Mouse (Mus musculus) cerebellum, adult 9-11 months (tissue): ENCODE data around the gene Rab36.

Source experiments
- DNase-seq: peaks from one replicate; pipeline ENCODE4 v3.0.0; 2022

The Rab36 gene

DNA sequence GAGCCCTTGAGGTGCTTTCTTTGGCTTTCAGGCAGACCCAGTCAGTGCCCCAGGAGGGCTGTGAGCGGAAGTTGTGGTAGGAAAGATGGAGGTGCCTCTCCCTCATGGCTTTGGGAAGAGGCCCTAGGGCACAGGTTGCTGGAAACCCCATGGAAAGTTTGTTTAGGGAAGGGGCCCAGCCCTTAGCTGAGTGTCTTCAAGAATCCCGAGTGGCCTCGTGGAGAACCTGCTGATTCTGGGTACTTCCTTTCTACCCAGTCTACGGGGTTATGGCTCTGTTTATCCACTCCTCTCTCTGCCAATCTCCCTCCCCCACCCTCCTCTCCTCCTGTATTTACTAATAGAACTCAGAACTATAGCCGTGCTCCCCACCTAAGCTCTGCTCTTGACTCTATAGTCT lies 38.8 kb downstream of the Rab36 start:
- DNase-seq = no peak

DNA sequence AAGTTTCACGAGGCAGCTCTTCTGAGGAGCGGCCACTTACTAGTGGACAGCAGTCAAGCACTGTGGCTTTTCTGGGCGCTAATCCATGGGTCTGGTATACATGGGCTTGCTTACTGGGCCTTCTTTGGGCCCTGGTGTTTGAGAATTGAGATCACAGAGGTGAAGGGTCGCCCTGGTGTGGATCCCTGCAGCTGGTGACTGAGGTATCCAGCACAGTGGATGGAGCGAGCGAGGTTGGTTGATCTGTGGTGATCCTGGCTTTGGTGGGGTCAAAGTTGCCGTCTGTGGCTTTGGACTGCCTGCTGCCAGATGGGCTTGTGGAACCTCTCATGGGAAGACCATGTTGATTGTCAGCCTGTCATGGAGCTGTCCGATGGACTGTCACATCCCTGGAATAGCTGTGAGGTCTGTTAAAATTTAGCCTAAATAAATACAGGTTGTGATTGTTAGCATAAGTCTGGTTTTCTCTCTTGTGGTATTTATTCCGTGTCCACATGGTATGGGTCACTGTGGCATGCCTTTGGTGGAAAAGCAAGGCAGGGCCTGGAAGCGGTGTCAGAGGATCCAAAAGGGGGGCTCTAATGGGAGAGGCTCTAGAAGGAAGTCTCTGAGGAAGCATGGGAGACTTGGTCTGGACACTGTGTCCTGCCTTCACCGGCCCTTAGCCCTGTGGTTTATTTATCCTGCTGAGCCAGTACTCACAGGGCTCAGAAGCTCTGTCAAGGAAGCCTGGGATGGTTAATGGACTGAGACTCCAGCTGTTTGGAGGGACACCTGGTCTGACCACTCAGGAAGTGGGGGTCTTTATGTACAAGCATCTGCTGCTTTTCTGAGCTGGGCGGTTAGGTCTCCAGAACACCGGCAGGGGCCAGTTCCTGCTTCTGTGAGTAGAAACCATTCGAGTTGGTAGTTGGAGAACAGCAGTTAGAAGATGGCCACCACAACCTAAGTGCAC lies 41.6 kb downstream of the Rab36 start:
- no peak for DNase-seq

DNA sequence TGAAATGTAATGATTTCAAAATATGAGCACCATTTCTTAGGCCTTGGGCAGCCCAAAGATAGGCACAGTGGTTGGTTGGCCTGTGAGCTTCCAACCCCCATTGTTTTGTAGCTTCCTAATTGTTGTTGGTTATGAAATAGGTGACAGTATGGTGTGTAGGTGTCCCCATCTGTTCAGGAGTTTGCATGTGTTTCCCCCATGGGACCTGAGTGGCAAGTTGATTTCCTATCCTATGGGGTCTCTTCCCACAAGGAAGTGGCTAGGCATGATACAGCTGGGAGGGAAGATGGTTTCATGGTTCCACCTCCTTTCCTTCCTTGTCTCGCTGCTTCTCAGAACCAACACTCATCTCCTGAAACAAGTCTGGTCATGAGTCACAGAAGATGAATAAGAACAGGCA lies 48.5 kb downstream of the Rab36 start:
- DNase-seq = no peak

DNA sequence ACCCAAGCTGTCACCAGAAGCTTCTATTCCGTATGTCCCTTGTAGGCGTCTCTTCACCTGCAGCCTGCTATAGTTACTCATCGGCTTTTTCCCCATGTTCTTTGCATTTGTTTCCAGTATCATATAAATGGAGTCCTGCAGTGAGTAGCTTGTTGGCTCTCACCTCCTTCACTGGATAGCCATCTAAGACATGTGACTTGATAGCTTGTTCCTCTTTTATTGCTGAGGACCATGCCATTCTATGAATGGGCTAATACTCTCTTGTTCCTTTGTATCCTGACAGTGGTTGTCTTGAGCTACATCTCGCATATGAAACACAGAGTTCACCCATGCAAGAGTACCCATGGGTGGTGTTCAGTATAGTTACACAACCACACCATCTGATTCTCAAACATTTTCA lies 51.6 kb downstream of the Rab36 start:
- no peak for DNase-seq

DNA sequence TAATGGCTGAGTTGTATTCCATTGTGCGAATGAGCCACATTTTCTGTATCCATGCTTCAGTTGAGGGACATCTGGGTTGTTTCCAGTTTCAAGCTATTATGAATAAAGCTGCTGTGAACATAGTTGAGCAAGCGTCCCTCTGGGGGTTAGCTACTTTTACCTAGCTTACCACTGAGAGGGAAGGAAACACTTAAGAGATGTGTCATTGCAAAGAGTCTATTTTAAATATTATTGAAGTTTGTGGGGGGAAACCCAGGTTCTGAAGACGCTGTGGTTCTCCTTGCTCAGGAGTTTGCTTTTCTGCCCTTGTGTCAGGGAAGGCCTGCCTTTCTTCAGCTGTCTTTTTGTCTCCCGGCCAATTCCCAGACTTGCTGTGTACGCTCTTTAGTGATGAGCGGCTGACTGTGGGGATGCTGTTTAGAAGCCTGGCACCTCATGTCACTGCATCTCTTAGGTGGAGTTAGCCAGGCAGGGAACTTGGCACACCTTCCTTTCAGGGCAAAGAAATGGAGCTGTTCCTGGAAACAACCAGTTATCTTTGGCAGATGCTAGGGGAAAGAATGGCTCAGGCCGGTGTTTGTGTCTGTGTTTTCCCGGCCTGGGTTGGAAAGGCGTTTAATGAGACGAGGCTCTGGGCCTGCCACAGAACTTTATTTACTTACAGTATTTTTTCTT lies 54.8 kb downstream of the Rab36 start:
- DNase-seq = peak; percentile 78

DNA sequence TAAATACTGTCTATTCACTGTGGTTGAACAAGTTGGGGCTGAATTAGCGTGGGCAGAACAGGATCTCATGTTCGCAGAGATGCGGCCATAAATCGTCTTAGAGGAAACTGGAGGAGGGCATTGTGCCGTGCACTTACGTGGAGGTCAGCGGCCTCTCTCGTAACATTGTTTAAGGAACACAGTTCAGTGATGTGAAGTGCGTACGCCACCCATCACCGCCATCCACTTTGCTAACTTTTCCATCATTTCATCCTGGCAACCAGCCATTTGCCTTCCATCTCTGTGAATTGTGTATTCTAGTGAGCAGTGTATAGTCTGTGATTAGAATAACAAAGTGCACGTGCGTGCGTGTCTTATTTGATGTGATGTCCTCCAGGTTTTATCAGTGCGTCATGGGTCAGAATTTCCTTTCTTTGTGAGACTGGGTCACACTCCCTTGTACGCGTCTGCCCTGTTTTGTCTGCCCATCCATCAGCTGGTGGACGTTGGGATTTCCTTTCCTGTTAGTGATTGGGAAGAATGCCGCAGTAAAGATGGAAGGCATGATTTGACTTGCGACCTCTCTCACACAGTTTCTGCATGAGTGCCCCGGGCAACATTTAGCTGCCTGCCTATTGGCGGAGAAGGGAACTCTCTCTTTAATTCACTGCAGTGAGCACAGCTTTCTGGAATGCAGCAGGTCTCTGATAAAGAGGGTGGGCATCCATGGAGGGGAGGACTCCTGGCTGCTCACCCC lies 56.6 kb downstream of the Rab36 start:
- DNase-seq = no peak

DNA sequence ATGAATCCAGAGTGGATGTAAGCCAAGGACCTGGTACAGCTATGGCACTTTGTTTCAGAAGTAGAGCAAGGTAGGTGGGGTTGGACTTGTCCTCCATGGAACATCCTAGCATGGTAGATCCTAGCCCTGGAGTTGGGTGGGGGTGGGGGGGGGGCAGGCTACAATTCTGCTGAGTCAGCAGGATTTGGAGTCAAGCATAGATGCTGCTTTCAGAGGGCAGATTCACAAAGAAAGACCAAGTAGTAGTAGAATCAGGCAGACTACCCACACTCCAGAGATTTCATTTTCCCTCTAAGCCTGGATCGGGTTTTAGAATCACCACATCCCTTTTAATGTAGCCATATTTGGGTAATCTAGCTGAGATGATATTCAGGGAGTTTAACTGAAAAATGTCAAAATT lies 57.5 kb downstream of the Rab36 start:
- DNase-seq = no peak

DNA sequence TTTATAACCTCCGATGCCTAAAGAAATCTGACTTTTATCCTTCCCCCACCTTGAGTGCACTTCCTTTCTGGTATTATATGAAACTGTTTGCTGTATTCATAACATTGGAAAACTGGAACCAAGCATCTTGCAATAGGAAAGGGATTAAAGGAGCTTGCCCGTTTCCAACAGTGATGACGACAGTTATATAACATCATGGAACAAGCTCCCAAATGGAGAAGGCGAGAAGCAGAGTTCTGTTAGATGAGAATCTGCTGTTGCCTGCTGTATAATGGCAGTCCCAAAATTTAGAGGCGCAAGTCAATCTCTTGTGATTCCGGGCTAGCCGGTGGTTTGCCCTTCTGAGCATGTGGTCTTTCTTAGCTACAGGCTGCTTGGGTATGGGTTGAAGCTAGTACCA lies 58.4 kb downstream of the Rab36 start:
- no peak for DNase-seq

DNA sequence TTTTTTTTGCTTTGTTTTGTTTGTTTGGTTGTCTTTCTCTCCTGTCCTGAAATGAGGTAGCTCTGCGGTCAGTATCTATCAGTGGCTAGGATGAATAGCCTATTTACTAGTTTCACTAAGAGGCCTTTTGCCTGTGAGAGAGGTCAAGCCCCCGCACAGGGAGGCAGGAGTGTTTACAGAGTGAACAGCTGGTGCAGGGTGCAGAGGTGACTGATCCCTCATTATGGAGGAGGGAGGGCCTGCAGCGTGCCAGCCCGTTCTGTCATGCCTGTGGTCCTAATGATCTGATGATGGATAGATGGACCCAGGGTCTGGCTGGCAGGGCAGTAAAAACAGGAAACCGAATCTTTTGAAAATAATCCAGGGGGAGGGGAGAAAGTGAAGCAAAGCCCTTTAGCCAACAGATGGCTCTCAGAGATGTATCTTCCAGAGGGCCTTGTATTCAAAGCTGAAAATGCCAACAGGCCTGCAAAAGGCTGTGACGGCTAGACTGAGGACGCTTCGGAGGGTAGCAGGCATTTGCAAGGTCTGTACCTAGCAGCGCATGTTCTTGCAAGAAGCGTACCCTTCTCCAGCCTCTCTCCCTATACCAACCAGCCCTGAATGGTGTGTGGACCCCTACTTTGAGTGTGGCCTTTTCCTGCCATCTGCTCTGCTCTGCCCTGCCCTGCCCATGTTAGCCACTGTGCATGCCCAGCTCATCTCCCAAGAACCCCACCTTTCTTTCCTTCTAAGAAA lies 61.8 kb downstream of the Rab36 start:
- no peak for DNase-seq

DNA sequence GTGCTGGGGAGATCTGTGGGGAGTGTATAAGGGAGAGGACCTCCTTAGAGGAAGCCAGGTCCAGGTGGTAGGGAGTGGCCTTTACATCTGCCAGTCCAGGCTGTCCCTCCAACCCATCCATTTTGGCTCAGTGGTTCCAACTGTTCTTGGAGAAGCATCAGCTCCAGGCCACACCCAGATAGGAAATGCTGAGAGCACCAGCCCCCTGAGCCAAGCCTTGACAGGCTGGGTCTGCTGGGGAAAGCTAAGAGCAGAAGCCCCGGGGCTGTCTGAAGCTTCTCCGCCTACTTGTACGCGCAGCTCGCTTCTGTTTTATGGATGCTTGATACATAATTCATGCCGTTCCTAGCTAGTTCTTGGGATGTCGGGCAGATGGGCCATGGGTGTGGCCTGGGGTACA lies 63.4 kb downstream of the Rab36 start:
- DNase-seq = peak; percentile 51

DNA sequence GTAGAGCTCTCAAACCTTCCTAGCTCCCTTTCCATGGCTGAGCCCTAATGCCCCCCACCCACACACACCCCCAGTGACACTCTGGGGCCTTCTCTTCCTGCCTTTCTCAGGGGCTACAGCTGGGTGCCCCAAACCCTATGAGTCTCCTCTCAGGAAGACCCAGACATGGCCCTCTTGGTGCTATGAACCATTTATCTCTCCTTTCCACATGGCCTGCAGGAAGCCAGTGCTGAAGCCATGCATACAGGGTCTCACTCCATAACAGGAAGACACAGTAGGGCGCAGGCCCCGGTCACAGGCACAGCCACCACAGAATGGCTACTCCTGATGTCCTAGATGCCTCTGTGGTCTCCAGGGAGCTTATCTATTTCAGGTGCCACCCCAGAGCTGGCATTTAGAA lies 66.6 kb downstream of the Rab36 start:
- DNase-seq = no peak
